Mouse (Mus musculus) embryonic facial prominence, embryonic 11.5 days (tissue): ENCODE measurements around the gene Mapt. TPM values are rescaled to one million over a fixed set of nuclear protein-coding genes. Genes with fewer than 3 reads are reported as not detected.

Experiments
- ATAC-seq: fragments of 200-750 bp; cut with Nextera tagmentation; replicated peaks from 2 replicates; pipeline ENCODE4 v1.8.0; 2017; ENCODE audit warnings: low read depth; ENCODE audit not compliant: insufficient number of reproducible peaks, low FRiP score, low TSS enrichment
- DNase-seq: peaks from one replicate; pipeline ENCODE4 v3.0.0-alpha.2; 2015; ENCODE audit warnings: low spot score
- H3K27ac ChIP-seq: fragments of 300-500 bp; sonication (generic); replicated peaks from 2 replicates; pipeline ENCODE4 v1.5.1; 2014; ENCODE audit warnings: mild to moderate bottlenecking, low read depth, low read length, control low read depth
- H3K27me3 ChIP-seq: fragments of 300-500 bp; sonication (generic); 2 replicates; pipeline ENCODE4 v1.6.1; 2014; ENCODE audit warnings: mild to moderate bottlenecking, low read length, moderate library complexity, mixed read lengths; ENCODE audit not compliant: control insufficient read depth, insufficient read depth
- H3K36me3 ChIP-seq: fragments of 300-500 bp; sonication (generic); replicated peaks from 2 replicates; pipeline ENCODE4 v1.6.1; 2014; ENCODE audit warnings: low read depth, mild to moderate bottlenecking, low read length, moderate library complexity, mixed read lengths; ENCODE audit not compliant: control insufficient read depth, insufficient read depth
- H3K4me1 ChIP-seq: fragments of 300-500 bp; sonication (generic); 2 replicates; pipeline ENCODE4 v1.6.1; 2014; ENCODE audit warnings: low read length, mixed read lengths; ENCODE audit not compliant: control insufficient read depth, insufficient read depth
- H3K4me2 ChIP-seq: fragments of 300-500 bp; sonication (generic); 2 replicates; pipeline ENCODE4 v1.6.1; 2014; ENCODE audit warnings: low read depth, mild to moderate bottlenecking, control low read depth, low read length, moderate library complexity
- H3K4me3 ChIP-seq: fragments of 300-500 bp; sonication (generic); 2 replicates; pipeline ENCODE4 v1.5.1; 2014; ENCODE audit warnings: low read depth, low read length, control low read depth
- H3K9ac ChIP-seq: fragments of 300-500 bp; sonication (generic); replicated peaks from 2 replicates; pipeline ENCODE4 v1.6.1; 2014; ENCODE audit warnings: mild to moderate bottlenecking, control low read depth, low read length
- H3K9me3 ChIP-seq: fragments of 300-500 bp; sonication (generic); replicated peaks from 2 replicates; pipeline ENCODE4 v1.6.1; 2016; ENCODE audit warnings: mild to moderate bottlenecking, low read length, inconsistent platforms, mixed read lengths; ENCODE audit not compliant: control insufficient read depth
- WGBS: fragments of 180-500 bp; shearing (Covaris S2); extraction: QIAGEN DNeasy Blood & Tissue Kit; methylation state at CpG from one replicate; pipeline ENCODE4 v1.1.7; 2014; 5-methylcytosine and 5-hydroxymethylcytosine counted together
- polyA plus RNA-seq: library from polyadenylated mRNA; unstranded; fragments of >200 nt; fragmentation: Nextera tagmentation; extraction: Ambion mirVana; gene quantifications from 2 replicates; pipeline ENCODE4 v1.2.1, GENCODE M21; 2014

The Mapt gene
- polyA plus RNA-seq, 1 experiment from 2014 or later, result 18.2 TPM

DNA sequence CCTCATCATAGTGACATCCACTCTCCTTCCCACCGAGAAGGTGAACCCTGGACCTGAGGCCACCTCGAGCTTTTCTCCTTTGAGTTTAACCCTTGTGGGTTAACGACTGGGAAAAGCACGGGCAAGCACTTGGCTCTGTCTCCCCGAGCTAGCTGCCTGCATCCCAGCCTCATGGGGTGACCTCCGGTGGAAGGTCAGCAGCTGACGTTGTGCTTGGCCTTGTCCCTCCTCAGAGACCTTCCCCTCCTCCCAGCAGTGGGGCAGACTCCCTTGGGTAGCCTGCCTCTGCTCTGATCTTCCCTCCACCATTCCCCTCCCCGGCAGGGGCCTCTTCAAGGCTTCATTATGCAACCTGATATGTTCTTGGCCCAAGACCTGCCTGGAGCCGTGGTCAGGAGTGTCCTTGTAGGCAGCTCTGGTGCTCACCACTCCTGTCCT is 38.2 kb downstream of the Mapt start:
- 38% methylated on average over 9 of the region's 9 CpGs for WGBS
- H3K36me3 ChIP-seq, result no peaks in the 10 kb centered on the region
- DNase-seq (no peak), ATAC-seq (no peak)
- no peak overlapping the region for H3K4me3 ChIP-seq
- H3K27ac ChIP-seq, result no peak overlapping the region
- no peak overlapping the region for H3K4me2 ChIP-seq
- H3K9ac ChIP-seq, result no peak overlapping the region
- no peaks in the 10 kb centered on the region for H3K27me3 ChIP-seq
- H3K4me1 ChIP-seq, result no peaks in the 10 kb centered on the region
- no peaks in the 10 kb centered on the region for H3K9me3 ChIP-seq

DNA sequence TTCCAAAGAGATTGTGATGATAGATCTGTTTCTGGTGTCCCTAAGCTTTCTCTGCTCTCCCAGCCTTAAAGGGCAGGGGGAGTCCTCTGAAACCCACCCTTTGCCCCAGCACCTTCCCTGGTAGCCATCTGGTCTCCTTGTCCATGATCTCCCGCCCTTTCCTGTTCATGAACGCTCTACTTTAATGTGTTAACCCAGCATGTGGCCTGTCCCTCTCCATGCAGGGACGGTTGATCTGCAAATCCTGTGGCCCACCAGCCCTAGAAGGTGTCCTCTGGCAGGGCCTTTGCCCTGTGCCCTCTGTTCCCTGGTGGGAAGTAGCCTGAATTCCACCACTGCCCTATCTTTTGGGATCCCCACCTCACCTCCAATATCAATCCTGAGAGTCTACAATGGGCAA is 39.3 kb downstream of the Mapt start:
- H3K27me3 ChIP-seq, result no peaks in the 10 kb centered on the region
- WGBS, result 76% methylated on average over 3 of the region's 3 CpGs
- H3K4me2 ChIP-seq, result no peak overlapping the region
- H3K36me3 ChIP-seq, result no peaks in the 10 kb centered on the region
- DNase-seq, result no peak
- H3K27ac ChIP-seq, result no peak overlapping the region
- no peak overlapping the region for H3K9ac ChIP-seq
- ATAC-seq, result no peak
- H3K4me3 ChIP-seq, result no peak overlapping the region
- no peaks in the 10 kb centered on the region for H3K9me3 ChIP-seq
- H3K4me1 ChIP-seq, result no peaks in the 10 kb centered on the region

DNA sequence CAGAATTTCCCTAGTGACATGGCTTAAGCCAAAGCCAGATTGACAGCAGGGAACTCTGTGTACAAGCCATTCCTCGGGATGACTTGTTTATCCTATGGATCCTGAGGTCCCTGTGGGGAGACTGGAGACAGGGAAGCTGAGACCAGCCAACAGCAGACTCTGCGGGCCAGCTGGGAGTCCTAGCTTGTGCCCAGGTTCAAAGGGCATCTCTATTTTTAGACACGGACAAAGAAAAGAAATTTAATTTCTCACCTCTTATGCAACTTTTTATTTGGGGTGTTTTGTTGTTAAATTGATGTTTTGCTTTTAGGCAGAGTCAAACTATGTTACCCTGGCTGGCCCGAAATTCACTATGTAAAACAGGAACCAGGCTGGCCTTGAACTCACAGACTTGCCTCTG is 39.7 kb downstream of the Mapt start:
- Histone ChIP-seq H3K36me3 (no peaks in the 10 kb centered on the region), H3K27me3 (no peaks in the 10 kb centered on the region), H3K4me3 (no peak overlapping the region), H3K27ac (no peak overlapping the region), H3K9ac (no peak overlapping the region), H3K4me1 (no peaks in the 10 kb centered on the region), H3K4me2 (no peak overlapping the region), H3K9me3 (no peaks in the 10 kb centered on the region)
- no peak for DNase-seq
- ATAC-seq, result no peak
- WGBS, result 68% methylated on average over 4 of the region's 4 CpGs

DNA sequence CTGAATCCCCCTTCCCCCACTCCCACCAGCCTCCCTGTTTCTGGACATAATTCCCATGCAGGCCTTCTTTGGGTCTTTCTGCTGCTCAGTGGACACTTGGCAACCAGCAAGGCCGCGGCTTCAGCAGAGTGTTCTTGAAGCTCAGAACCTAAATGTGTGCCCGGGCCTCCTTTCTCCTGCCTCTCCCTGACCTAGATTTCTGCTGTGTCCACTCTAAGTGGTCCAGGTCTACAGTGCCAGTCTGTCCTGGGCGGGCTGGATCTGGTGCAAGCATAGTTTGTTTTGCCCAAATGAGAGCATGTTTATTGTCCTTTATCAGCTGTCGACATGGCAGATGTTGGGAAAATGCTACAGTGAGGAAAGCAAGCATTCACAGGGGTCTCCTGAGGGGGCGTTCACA is 40.7 kb downstream of the Mapt start:
- 70% methylated on average over 6 of the region's 6 CpGs for WGBS
- H3K36me3 ChIP-seq, result no peaks in the 10 kb centered on the region
- H3K27me3 ChIP-seq, result no peaks in the 10 kb centered on the region
- H3K4me2 ChIP-seq, result no peak overlapping the region
- H3K9me3 ChIP-seq, result no peaks in the 10 kb centered on the region
- H3K4me3 ChIP-seq, result no peak overlapping the region
- DNase-seq, result no peak
- H3K27ac ChIP-seq, result no peak overlapping the region
- H3K4me1 ChIP-seq, result no peaks in the 10 kb centered on the region
- H3K9ac ChIP-seq, result no peak overlapping the region
- no peak for ATAC-seq

DNA sequence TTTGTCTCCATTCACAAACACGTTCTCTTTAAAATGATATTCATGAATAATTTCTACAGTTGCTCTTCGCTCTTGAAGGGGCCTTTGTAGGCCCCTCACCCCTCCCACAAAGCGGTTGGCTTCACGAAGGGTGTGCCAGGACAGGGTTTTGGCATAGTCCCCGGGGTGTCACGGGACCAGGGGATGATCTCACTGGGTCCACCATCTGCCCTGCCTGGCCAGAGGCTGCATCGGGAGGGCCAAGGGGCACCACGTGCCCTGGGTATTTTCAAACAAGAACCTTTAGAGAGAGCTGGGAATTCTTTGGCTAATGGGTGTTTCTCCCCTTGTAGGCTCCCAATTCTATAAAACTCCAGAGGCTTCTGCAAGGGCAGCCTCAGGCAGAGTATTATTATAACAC is 41.2 kb downstream of the Mapt start:
- H3K4me3 ChIP-seq, result no peak overlapping the region
- no peaks in the 10 kb centered on the region for H3K27me3 ChIP-seq
- H3K36me3 ChIP-seq, result no peaks in the 10 kb centered on the region
- no peaks in the 10 kb centered on the region for H3K4me1 ChIP-seq
- ATAC-seq (no peak), DNase-seq (no peak)
- WGBS, result 80% methylated on average over 8 of the region's 8 CpGs
- H3K27ac ChIP-seq, result no peak overlapping the region
- H3K4me2 ChIP-seq, result no peak overlapping the region
- no peak overlapping the region for H3K9ac ChIP-seq
- H3K9me3 ChIP-seq, result no peaks in the 10 kb centered on the region

DNA sequence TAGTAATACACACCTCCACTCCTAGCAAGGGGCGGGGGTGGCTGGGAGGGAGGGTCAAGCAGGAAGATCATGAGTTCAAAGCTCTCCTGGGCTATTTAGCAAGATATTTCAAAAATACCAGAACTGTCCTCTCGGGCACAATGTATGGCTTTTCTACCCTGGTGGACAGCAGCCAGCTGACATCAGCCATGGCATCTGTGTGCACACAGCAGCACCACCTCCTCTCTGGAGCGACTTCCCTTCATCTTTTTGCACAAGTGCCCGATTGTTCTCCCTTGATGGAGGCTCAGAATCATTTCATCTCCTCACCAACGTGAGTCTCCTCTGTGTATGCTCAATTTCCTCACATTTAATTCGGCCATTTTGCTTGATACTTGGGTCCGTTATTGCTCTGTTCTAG is 44.6 kb downstream of the Mapt start:
- no peak for DNase-seq
- no peak overlapping the region for H3K27ac ChIP-seq
- H3K4me1 ChIP-seq, result no peaks in the 10 kb centered on the region
- no peak overlapping the region for H3K4me2 ChIP-seq
- peaks cover 3% of the 10 kb centered on the region; the same call in 1 of the 2 replicates for H3K27me3 ChIP-seq
- H3K4me3 ChIP-seq, result no peak overlapping the region
- H3K9me3 ChIP-seq, result no peaks in the 10 kb centered on the region
- H3K36me3 ChIP-seq, result no peaks in the 10 kb centered on the region
- H3K9ac ChIP-seq, result no peak overlapping the region
- no peak for ATAC-seq
- WGBS, result 82% methylated on average over 7 of the region's 7 CpGs

DNA sequence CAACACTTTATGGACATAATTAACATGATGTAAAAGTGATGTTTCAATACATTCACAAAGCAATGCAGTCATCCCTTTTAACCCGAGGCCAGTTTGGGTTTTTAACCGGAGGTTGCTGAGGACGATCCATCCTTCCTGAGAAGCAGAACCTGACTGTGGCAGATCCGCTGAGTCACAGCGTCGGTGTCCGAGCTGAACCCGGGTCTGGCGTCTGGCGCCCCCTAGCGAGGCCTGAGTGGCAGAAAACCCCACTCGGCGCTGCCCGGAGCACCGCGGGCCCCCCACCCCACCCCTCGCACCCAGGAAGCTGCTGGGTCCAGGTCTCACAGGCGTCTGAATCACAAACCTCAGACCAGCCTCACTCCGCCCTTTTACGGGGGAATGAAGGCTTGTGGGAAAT is 47.0 kb downstream of the Mapt start:
- Histone ChIP-seq H3K36me3 (no peaks in the 10 kb centered on the region), H3K27ac (no peak overlapping the region), H3K4me1 (no peaks in the 10 kb centered on the region), H3K27me3 (peaks cover 3% of the 10 kb centered on the region; the same call in 1 of the 2 replicates), H3K9ac (no peak overlapping the region), H3K4me2 (no peak overlapping the region), H3K9me3 (no peaks in the 10 kb centered on the region), H3K4me3 (no peak overlapping the region)
- DNase-seq (peak; percentile 74), ATAC-seq (no peak)
- WGBS, result 5% methylated on average over 20 of the region's 20 CpGs

DNA sequence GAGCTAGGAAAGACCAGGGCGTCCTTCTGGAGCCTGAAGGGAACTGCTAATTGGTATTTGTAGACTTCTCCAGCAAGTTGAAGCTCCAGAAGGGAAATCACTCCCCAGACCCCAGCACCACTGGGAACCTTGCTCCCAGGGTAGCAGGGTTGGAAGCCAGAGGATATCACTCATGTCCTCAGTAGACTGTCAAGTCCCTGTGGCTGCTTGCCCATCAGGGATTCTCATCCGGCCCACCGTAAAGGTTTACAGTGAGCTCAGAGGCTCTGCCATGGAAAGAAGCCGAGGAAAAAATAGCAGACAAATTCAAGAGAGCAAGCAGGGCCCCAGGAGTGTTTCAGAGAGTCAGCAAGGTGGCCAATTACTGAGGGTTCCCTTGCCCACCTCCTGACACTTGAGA is 47.9 kb downstream of the Mapt start:
- Histone ChIP-seq H3K4me1 (no peaks in the 10 kb centered on the region), H3K36me3 (no peaks in the 10 kb centered on the region), H3K4me2 (no peak overlapping the region), H3K9ac (no peak overlapping the region), H3K27me3 (peaks cover 3% of the 10 kb centered on the region; the same call in 1 of the 2 replicates), H3K27ac (no peak overlapping the region), H3K4me3 (no peak overlapping the region), H3K9me3 (no peaks in the 10 kb centered on the region)
- ATAC-seq (no peak), DNase-seq (no peak)
- 84% methylated on average over 4 of the region's 4 CpGs for WGBS
